Mouse (Mus musculus) embryonic facial prominence, embryonic 12.5 days (tissue): ENCODE measurements around the gene S100a4. TPM values are rescaled to one million over a fixed set of nuclear protein-coding genes. Genes with fewer than 3 reads are reported as not detected.

Experiments
- ATAC-seq: fragments of 200-750 bp; cut with Nextera tagmentation; 2 replicates; pipeline ENCODE4 v1.8.0; 2017; ENCODE audit not compliant: insufficient number of reproducible peaks, insufficient read depth, low FRiP score, low TSS enrichment
- H3K27ac ChIP-seq: fragments of 300-500 bp; sonication (generic); 2 replicates; pipeline ENCODE4 v1.5.1; 2016; ENCODE audit warnings: mild to moderate bottlenecking
- H3K27me3 ChIP-seq: fragments of 300-500 bp; sonication (generic); 2 replicates; pipeline ENCODE4 v1.6.1; 2016; ENCODE audit warnings: mild to moderate bottlenecking, moderate library complexity
- H3K36me3 ChIP-seq: fragments of 300-500 bp; sonication (generic); 2 replicates; pipeline ENCODE4 v1.6.1; 2016; ENCODE audit warnings: mild to moderate bottlenecking
- H3K4me1 ChIP-seq: fragments of 300-500 bp; sonication (generic); 2 replicates; pipeline ENCODE4 v1.6.1; 2016
- H3K4me2 ChIP-seq: fragments of 300-500 bp; sonication (generic); replicated peaks from 2 replicates; pipeline ENCODE4 v1.6.1; 2016; ENCODE audit warnings: mild to moderate bottlenecking, moderate library complexity
- H3K4me3 ChIP-seq: fragments of 300-500 bp; sonication (generic); 2 replicates; pipeline ENCODE4 v1.5.1; 2016; ENCODE audit warnings: mild to moderate bottlenecking
- H3K9ac ChIP-seq: fragments of 300-500 bp; sonication (generic); 2 replicates; pipeline ENCODE4 v1.6.1; 2016; ENCODE audit warnings: mild to moderate bottlenecking, moderate library complexity
- H3K9me3 ChIP-seq: fragments of 300-500 bp; sonication (generic); 2 replicates; pipeline ENCODE4 v1.6.1; 2016; ENCODE audit warnings: mild to moderate bottlenecking, moderate library complexity
- WGBS: fragments of 180-500 bp; shearing (Covaris S2); methylation state at CpG from one replicate; pipeline ENCODE4 v1.1.7; 2016; 5-methylcytosine and 5-hydroxymethylcytosine counted together
- polyA plus RNA-seq: library from polyadenylated mRNA; unstranded; fragments of >200 nt; fragmentation: Nextera tagmentation; extraction: Ambion mirVana; gene quantifications from 2 replicates; pipeline ENCODE4 v1.2.1, GENCODE M21; 2016

The S100a4 gene
- polyA plus RNA-seq: 4.0 and 7.2 TPM in 2 replicates

GRCm38 (mm10) chr3:90603623-90604022, at the start of gene S100a4:
Gene S100a4 (plus strand): TSS chr3:90603771.
- no peak within 1 kb of the TSS for H3K4me3 ChIP-seq
- 0 out of 2 replicates have a peak within 1 kb of the TSS, but pooled peaks have one; percentile 2 for H3K4me2 ChIP-seq
- H3K4me1 ChIP-seq: peaks cover 30% of the 10 kb centered on the region
- no peak within 1 kb of the TSS for H3K9ac ChIP-seq
- ATAC-seq: peak; percentile 62; the same call in 1 of the 2 replicates
- H3K36me3 ChIP-seq: no peaks in the 10 kb centered on the region
- 23% methylated on average over 3 of the region's 3 CpGs for WGBS
- H3K9me3 ChIP-seq: no peaks in the 10 kb centered on the region
- no peaks in the 10 kb centered on the region for H3K27me3 ChIP-seq
- peak within 1 kb of the TSS; percentile 90 for H3K27ac ChIP-seq

GRCm38 (mm10) chr3:90555954-90556353, 47.6 kb upstream of the S100a4 start:
- H3K4me2 ChIP-seq: no peak overlapping the region
- H3K9me3 ChIP-seq: no peaks in the 10 kb centered on the region
- no peaks in the 10 kb centered on the region for H3K27me3 ChIP-seq
- H3K4me1 ChIP-seq: no peaks in the 10 kb centered on the region
- ATAC-seq: no peak
- H3K4me3 ChIP-seq: no peak overlapping the region
- 65% methylated on average over 5 of the region's 5 CpGs for WGBS
- no peaks in the 10 kb centered on the region for H3K36me3 ChIP-seq
- no peak overlapping the region for H3K9ac ChIP-seq
- H3K27ac ChIP-seq: no peak overlapping the region

GRCm38 (mm10) chr3:90560008-90560628, 43.5 kb upstream of the S100a4 start, which contains the start of gene S100a3:
Gene S100a3 (plus strand): TSS chr3:90560578.
- ATAC-seq: no peak
- Histone ChIP-seq H3K27me3 (no peaks in the 10 kb centered on the region), H3K4me1 (no peaks in the 10 kb centered on the region), H3K9ac (no peak within 1 kb of the TSS), H3K9me3 (no peaks in the 10 kb centered on the region), H3K27ac (no peak within 1 kb of the TSS), H3K4me3 (no peak within 1 kb of the TSS), H3K4me2 (no peak within 1 kb of the TSS), H3K36me3 (no peaks in the 10 kb centered on the region)
- 69% methylated on average over 6 of the region's 6 CpGs for WGBS

- no peak for ATAC-seq
- H3K4me3 ChIP-seq: no peak overlapping the region
- H3K27ac ChIP-seq: no peak overlapping the region
- H3K9ac ChIP-seq: no peak overlapping the region
- 84% methylated on average over 5 of the region's 5 CpGs for WGBS
- H3K4me1 ChIP-seq: no peaks in the 10 kb centered on the region
- no peak overlapping the region for H3K4me2 ChIP-seq
- no peaks in the 10 kb centered on the region for H3K36me3 ChIP-seq
- H3K27me3 ChIP-seq: no peaks in the 10 kb centered on the region
- H3K9me3 ChIP-seq: no peaks in the 10 kb centered on the region
Measured at GRCm38 (mm10) chr3:90574691-90575090, 28.9 kb upstream of the S100a4 start.

- Histone ChIP-seq H3K4me3 (no peak overlapping the region), H3K9ac (no peak overlapping the region), H3K9me3 (no peaks in the 10 kb centered on the region), H3K27me3 (no peaks in the 10 kb centered on the region), H3K4me1 (no peaks in the 10 kb centered on the region), H3K4me2 (no peak overlapping the region), H3K27ac (no peak overlapping the region), H3K36me3 (no peaks in the 10 kb centered on the region)
- 85% methylated on average over 3 of the region's 3 CpGs for WGBS
- ATAC-seq: no peak
Measured at GRCm38 (mm10) chr3:90575320-90575719, 28.3 kb upstream of the S100a4 start.

- no peaks in the 10 kb centered on the region for H3K4me1 ChIP-seq
- H3K27me3 ChIP-seq: no peaks in the 10 kb centered on the region
- WGBS: 73% methylated on average over 10 of the region's 10 CpGs
- no peak overlapping the region for H3K4me2 ChIP-seq
- H3K4me3 ChIP-seq: no peak overlapping the region
- no peak overlapping the region for H3K27ac ChIP-seq
- no peak for ATAC-seq
- no peak overlapping the region for H3K9ac ChIP-seq
- no peaks in the 10 kb centered on the region for H3K9me3 ChIP-seq
- H3K36me3 ChIP-seq: no peaks in the 10 kb centered on the region
Measured at GRCm38 (mm10) chr3:90576351-90577001, 27.1 kb upstream of the S100a4 start.

GRCm38 (mm10) chr3:90579433-90579832, 24.1 kb upstream of the S100a4 start:
- no peaks in the 10 kb centered on the region for H3K36me3 ChIP-seq
- H3K9ac ChIP-seq: no peak overlapping the region
- no peaks in the 10 kb centered on the region for H3K27me3 ChIP-seq
- H3K9me3 ChIP-seq: no peaks in the 10 kb centered on the region
- ATAC-seq: no peak
- WGBS: 55% methylated on average over 7 of the region's 7 CpGs
- no peaks in the 10 kb centered on the region for H3K4me1 ChIP-seq
- no peak overlapping the region for H3K4me2 ChIP-seq
- no peak overlapping the region for H3K4me3 ChIP-seq
- H3K27ac ChIP-seq: no peak overlapping the region

GRCm38 (mm10) chr3:90581141-90581540, 22.4 kb upstream of the S100a4 start:
- ATAC-seq: no peak
- Histone ChIP-seq H3K27ac (no peak overlapping the region), H3K4me1 (no peaks in the 10 kb centered on the region), H3K36me3 (no peaks in the 10 kb centered on the region), H3K4me2 (no peak overlapping the region), H3K9ac (no peak overlapping the region), H3K4me3 (no peak overlapping the region), H3K27me3 (no peaks in the 10 kb centered on the region), H3K9me3 (no peaks in the 10 kb centered on the region)
- WGBS: 91% methylated on average over 5 of the region's 5 CpGs

- Histone ChIP-seq H3K9me3 (no peaks in the 10 kb centered on the region), H3K4me2 (no peak overlapping the region), H3K27ac (no peak overlapping the region), H3K4me3 (no peak overlapping the region), H3K4me1 (no peaks in the 10 kb centered on the region), H3K36me3 (no peaks in the 10 kb centered on the region), H3K27me3 (no peaks in the 10 kb centered on the region), H3K9ac (no peak overlapping the region)
- no peak for ATAC-seq
- WGBS: 92% methylated on average over 1 of the region's 1 CpGs
Measured at GRCm38 (mm10) chr3:90582156-90582555, 21.4 kb upstream of the S100a4 start.

- 92% methylated on average over 4 of the region's 4 CpGs for WGBS
Measured at GRCm38 (mm10) chr3:90582556-90582955, 21.0 kb upstream of the S100a4 start.

GRCm38 (mm10) chr3:90583893-90584292, 19.7 kb upstream of the S100a4 start:
- H3K27ac ChIP-seq: no peak overlapping the region
- no peak overlapping the region for H3K9ac ChIP-seq
- H3K4me1 ChIP-seq: no peaks in the 10 kb centered on the region
- H3K4me2 ChIP-seq: no peak overlapping the region
- H3K4me3 ChIP-seq: no peak overlapping the region
- 48% methylated on average over 3 of the region's 3 CpGs for WGBS
- H3K36me3 ChIP-seq: no peaks in the 10 kb centered on the region
- no peaks in the 10 kb centered on the region for H3K9me3 ChIP-seq
- no peaks in the 10 kb centered on the region for H3K27me3 ChIP-seq
- ATAC-seq: no peak

More at GRCm38 (mm10) chr3:90582556-90582955, 21.0 kb upstream of the S100a4 start:
- H3K27ac ChIP-seq: no peak overlapping the region
- no peak overlapping the region for H3K4me2 ChIP-seq
- H3K4me1 ChIP-seq: no peaks in the 10 kb centered on the region
- H3K4me3 ChIP-seq: no peak overlapping the region
- H3K9me3 ChIP-seq: no peaks in the 10 kb centered on the region
- H3K27me3 ChIP-seq: no peaks in the 10 kb centered on the region
- H3K36me3 ChIP-seq: no peaks in the 10 kb centered on the region
- no peak for ATAC-seq
- no peak overlapping the region for H3K9ac ChIP-seq

GRCm38 (mm10) chr3:90585595-90585994, 18.0 kb upstream of the S100a4 start:
- Histone ChIP-seq H3K4me3 (no peak overlapping the region), H3K27ac (no peak overlapping the region), H3K9me3 (no peaks in the 10 kb centered on the region), H3K4me1 (no peaks in the 10 kb centered on the region), H3K36me3 (no peaks in the 10 kb centered on the region), H3K4me2 (no peak overlapping the region), H3K9ac (no peak overlapping the region), H3K27me3 (no peaks in the 10 kb centered on the region)
- ATAC-seq: no peak
- 33% methylated on average over 5 of the region's 5 CpGs for WGBS
